Mouse (Mus musculus) forebrain, postnatal 0 days (tissue): ENCODE results near the gene Gm20696. TPM values are rescaled to one million over a fixed set of nuclear protein-coding genes. Genes with fewer than 3 reads are reported as not detected.

Experiments
- ATAC-seq: fragments of 200-750 bp; cut with Nextera tagmentation; 2 replicates; pipeline ENCODE4 v1.8.0; 2017; ENCODE audit warnings: mild to moderate bottlenecking, moderate library complexity
- DNase-seq: peaks from one replicate; pipeline ENCODE4 v3.0.0-alpha.2; 2015
- H3K27ac ChIP-seq: fragments of 300-500 bp; sonication (generic); 2 replicates; pipeline ENCODE4 v1.5.1; 2014; ENCODE audit warnings: low read depth, mild to moderate bottlenecking, antibody characterized with exemption, low read length, moderate library complexity, mixed read lengths
- H3K27me3 ChIP-seq: fragments of 300-500 bp; sonication (generic); 2 replicates; pipeline ENCODE4 v1.6.1; 2014; ENCODE audit warnings: mild to moderate bottlenecking, low read length, mixed read lengths; ENCODE audit not compliant: insufficient read depth
- H3K36me3 ChIP-seq: fragments of 300-500 bp; sonication (generic); 2 replicates; pipeline ENCODE4 v1.6.1; 2014; ENCODE audit warnings: mild to moderate bottlenecking, moderate library complexity; ENCODE audit not compliant: insufficient read depth
- H3K4me1 ChIP-seq: fragments of 300-500 bp; sonication (generic); 2 replicates; pipeline ENCODE4 v1.6.1; 2014; ENCODE audit warnings: antibody characterized with exemption; ENCODE audit not compliant: insufficient read depth
- H3K4me2 ChIP-seq: fragments of 300-500 bp; sonication (generic); 2 replicates; pipeline ENCODE4 v1.6.1; 2014; ENCODE audit warnings: low read depth, mild to moderate bottlenecking, moderate library complexity
- H3K4me3 ChIP-seq: fragments of 300-500 bp; sonication (generic); 2 replicates; pipeline ENCODE4 v1.5.1; 2014; ENCODE audit warnings: low read depth, low read length, mixed read lengths
- H3K9ac ChIP-seq: fragments of 300-500 bp; sonication (generic); 2 replicates; pipeline ENCODE4 v1.6.1; 2014; ENCODE audit warnings: mild to moderate bottlenecking
- H3K9me3 ChIP-seq: fragments of 300-500 bp; sonication (generic); 2 replicates; pipeline ENCODE4 v1.6.1; 2016; ENCODE audit warnings: low read length
- CTCF ChIP-seq: sonication (generic); IDR thresholded peaks from 2 replicates; pipeline ENCODE4 v1.5.1; 2016; ENCODE audit warnings: antibody characterized with exemption, control low read depth, low read depth
- WGBS: fragments of 180-500 bp; shearing (Covaris S2); extraction: QIAGEN DNeasy Blood & Tissue Kit; methylation state at CpG from one replicate; pipeline ENCODE4 v1.1.7; 2014; 5-methylcytosine and 5-hydroxymethylcytosine counted together
- polyA plus RNA-seq: library from polyadenylated mRNA; unstranded; fragments of >200 nt; fragmentation: Nextera tagmentation; extraction: Ambion mirVana; gene quantifications from 2 replicates; pipeline ENCODE4 v1.2.1, GENCODE M21; 2015
- total RNA-seq: library from RNA; depleted of rRNA; stranded (reverse); fragments of >200 nt; gene quantifications from 2 replicates; pipeline ENCODE4 v1.2.3, GENCODE M21; 2014

The Gm20696 gene
- total and polyA plus RNA-seq, 2 experiments from 2014 or later, result 2.2 to 2.6 TPM

DNA sequence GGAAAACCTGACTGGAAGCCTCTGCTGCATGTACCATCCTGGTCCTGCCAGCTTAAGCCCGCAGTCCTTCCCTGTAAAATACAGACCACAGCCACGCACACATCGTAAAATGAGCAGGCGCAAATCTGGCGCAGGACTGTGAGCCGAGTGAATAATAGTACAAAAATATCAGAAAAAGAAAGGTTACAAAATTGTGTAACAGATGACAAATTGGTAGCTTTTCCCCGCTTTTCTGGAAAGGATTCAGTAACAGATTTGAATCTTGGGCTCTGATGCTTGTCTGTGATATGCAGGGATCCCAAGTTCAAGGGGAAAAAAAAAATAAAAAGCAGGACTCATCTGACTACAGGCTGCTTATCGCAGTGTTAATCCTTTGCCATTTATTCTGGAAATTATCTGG is 289.9 kb downstream of the Gm20696 start:
- Histone ChIP-seq H3K9ac (no peak overlapping the region), H3K27ac (peak overlapping the region; percentile 55), H3K4me3 (no peak overlapping the region), H3K27me3 (no peaks in the 10 kb centered on the region), H3K4me2 (peak overlapping the region; percentile 11; the same call in 1 of the 2 replicates), H3K4me1 (peaks cover 15% of the 10 kb centered on the region), H3K9me3 (no peaks in the 10 kb centered on the region), H3K36me3 (no peaks in the 10 kb centered on the region)
- peak; percentile 26; the same call in 1 of the 2 replicates for ATAC-seq
- 52% methylated on average over 8 of the region's 8 CpGs for WGBS
- no peak for TF ChIP-seq CTCF
- DNase-seq, result peak; percentile 41

DNA sequence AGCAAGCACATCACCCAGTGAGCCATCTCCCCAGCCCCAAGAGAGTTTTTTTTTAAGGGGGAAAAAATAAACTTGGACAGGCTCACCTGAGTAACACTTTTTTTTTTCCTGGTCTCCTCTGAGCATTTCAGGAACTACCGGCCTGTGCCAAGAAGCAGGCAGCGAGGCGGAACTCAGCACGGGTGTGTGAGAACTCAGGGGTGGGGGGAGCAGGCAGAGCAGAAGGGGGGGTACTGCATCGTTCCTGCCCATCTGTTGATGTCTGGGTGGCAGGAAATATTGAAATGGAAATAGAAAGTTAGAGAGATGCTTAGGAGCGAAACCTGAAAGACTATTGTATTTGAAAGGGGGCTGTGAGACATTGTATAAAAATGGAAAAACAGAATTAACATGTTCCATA is 290.7 kb downstream of the Gm20696 start:
- Histone ChIP-seq H3K27me3 (no peaks in the 10 kb centered on the region), H3K4me1 (peaks cover 15% of the 10 kb centered on the region), H3K4me3 (no peak overlapping the region), H3K9ac (no peak overlapping the region), H3K27ac (peak overlapping the region; percentile 55), H3K36me3 (no peaks in the 10 kb centered on the region), H3K4me2 (peak overlapping the region; percentile 11; the same call in 1 of the 2 replicates), H3K9me3 (no peaks in the 10 kb centered on the region)
- 30% methylated on average over 6 of the region's 6 CpGs for WGBS
- peak; percentile 43 for DNase-seq
- peak; percentile 59; the same call in 1 of the 2 replicates for ATAC-seq
- TF ChIP-seq CTCF, result no peak

DNA sequence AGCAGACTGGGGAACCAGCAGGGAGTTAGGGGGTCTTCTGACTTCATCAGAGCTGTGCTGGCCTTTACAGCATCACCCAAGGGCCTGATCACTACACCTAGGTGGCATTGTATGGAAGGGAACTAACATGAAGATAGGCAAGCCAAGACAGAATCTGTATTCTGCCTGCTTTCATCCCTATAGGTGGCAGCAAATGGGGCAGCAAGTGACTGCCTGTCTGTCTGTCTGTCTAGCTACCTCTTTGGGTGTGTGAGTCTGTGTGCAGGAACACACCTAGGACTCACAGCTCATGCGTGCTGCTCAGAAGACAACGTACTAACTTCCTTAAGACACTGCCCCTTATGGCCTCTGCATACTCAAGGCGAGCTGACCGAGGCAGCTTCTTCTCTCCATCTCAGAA is 291.2 kb downstream of the Gm20696 start:
- Histone ChIP-seq H3K36me3 (no peaks in the 10 kb centered on the region), H3K27me3 (no peaks in the 10 kb centered on the region), H3K4me2 (no peak overlapping the region), H3K4me1 (peaks cover 15% of the 10 kb centered on the region), H3K9me3 (no peaks in the 10 kb centered on the region), H3K9ac (no peak overlapping the region), H3K4me3 (no peak overlapping the region), H3K27ac (peak overlapping the region; percentile 55; the same call in 1 of the 2 replicates)
- 73% methylated on average over 4 of the region's 4 CpGs for WGBS
- TF ChIP-seq CTCF, result peak; percentile 25; the same call in 1 of the 2 replicates
- ATAC-seq, result no peak
- no peak for DNase-seq

- H3K9ac ChIP-seq, result no peak overlapping the region
- no peaks in the 10 kb centered on the region for H3K9me3 ChIP-seq
- no peak for TF ChIP-seq CTCF
- H3K36me3 ChIP-seq, result no peaks in the 10 kb centered on the region
- 43% methylated on average over 19 of the region's 19 CpGs for WGBS
- H3K27ac ChIP-seq, result no peak overlapping the region
- DNase-seq (peak; percentile 35), ATAC-seq (no peak; the same call in 1 of the 2 replicates)
- H3K4me2 ChIP-seq, result no peak overlapping the region
- no peaks in the 10 kb centered on the region for H3K27me3 ChIP-seq
- H3K4me1 ChIP-seq, result peaks cover 15% of the 10 kb centered on the region
- H3K4me3 ChIP-seq, result no peak overlapping the region
Measured at GRCm38 (mm10) chr6:99374448-99375271, 291.9 kb downstream of the Gm20696 start.

DNA sequence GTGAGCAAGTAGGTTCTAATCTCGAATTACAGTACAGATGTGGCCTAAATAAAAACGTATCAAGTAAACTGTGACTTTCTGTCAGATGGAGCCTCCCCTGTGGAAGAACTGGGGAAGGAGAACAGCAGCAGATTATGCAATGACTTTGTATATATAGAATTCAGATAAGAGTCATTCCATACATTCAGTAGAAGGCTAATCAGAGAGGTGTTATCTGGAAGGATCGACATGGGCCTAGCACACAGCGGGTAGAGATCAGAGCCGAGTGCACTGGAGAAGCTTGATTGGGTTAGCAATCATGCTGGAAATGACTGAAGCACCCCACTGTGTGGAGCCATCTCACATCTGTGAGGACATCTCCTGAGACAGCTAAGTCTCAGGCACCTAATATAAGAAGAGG is 294.2 kb downstream of the Gm20696 start:
- ATAC-seq (no peak), DNase-seq (no peak)
- Histone ChIP-seq H3K36me3 (no peaks in the 10 kb centered on the region), H3K4me2 (no peak overlapping the region), H3K27ac (no peak overlapping the region), H3K4me1 (peaks cover 11% of the 10 kb centered on the region), H3K4me3 (no peak overlapping the region), H3K27me3 (no peaks in the 10 kb centered on the region), H3K9me3 (no peaks in the 10 kb centered on the region), H3K9ac (no peak overlapping the region)
- 92% methylated on average over 5 of the region's 5 CpGs for WGBS
- no peak for TF ChIP-seq CTCF

DNA sequence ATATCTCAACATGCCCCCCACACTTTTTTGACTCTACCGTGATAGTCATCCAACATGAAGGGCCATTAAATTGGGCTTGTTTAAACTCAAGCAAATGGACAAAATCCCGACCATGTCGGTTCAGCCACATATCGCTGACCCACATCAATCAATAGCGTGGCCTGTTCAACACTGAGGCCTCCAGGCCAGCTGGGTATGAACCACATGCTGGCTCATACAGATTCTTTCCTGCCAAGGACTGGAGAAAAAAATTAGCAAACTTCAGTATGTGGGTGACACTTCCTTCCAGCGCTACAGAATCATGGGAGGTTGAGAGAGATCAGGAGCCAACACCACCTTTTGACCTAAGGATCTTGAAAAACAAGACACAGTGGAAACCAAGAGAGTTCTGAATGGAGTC is 294.6 kb downstream of the Gm20696 start:
- H3K9me3 ChIP-seq, result no peaks in the 10 kb centered on the region
- WGBS, result 90% methylated on average over 6 of the region's 6 CpGs
- H3K27me3 ChIP-seq, result no peaks in the 10 kb centered on the region
- no peak for ATAC-seq
- no peak for DNase-seq
- TF ChIP-seq CTCF, result no peak
- no peak overlapping the region for H3K4me2 ChIP-seq
- H3K4me3 ChIP-seq, result no peak overlapping the region
- H3K27ac ChIP-seq, result no peak overlapping the region
- peaks cover 7% of the 10 kb centered on the region for H3K4me1 ChIP-seq
- H3K9ac ChIP-seq, result no peak overlapping the region
- no peaks in the 10 kb centered on the region for H3K36me3 ChIP-seq

DNA sequence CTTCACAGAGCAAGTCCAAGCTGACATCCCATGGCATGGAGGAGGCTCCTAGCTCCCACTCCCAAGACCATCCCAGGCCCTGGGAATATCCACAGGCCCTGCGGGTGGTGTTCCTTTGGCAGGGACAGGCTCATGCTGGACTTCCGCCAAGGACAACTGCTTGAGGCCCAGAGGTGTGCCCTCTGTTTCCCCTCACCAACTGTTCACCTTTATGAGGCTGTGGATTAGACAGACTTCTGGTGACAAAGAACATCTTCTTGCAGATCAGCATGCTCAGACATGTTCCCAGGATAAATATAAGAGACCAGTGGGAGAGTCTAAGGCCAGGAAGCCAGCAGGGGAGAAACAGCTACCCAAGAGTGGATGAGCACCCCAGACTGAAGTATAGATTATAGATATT is 296.7 kb downstream of the Gm20696 start:
- WGBS, result 80% methylated on average over 2 of the region's 2 CpGs
- DNase-seq (no peak), ATAC-seq (no peak)
- no peak for TF ChIP-seq CTCF
- H3K27ac ChIP-seq, result no peak overlapping the region
- no peak overlapping the region for H3K4me2 ChIP-seq
- no peaks in the 10 kb centered on the region for H3K9me3 ChIP-seq
- no peaks in the 10 kb centered on the region; the same call in 1 of the 2 replicates for H3K36me3 ChIP-seq
- H3K4me1 ChIP-seq, result no peaks in the 10 kb centered on the region
- no peak overlapping the region for H3K9ac ChIP-seq
- no peak overlapping the region for H3K4me3 ChIP-seq
- H3K27me3 ChIP-seq, result no peaks in the 10 kb centered on the region
